Mouse (Mus musculus) cerebellum, postnatal 4 days (tissue): ENCODE results near the gene Rgsl1.
"Not testable (repeated sequence)": the region's sequence is repeated elsewhere in the genome, so short reads cannot be mapped to it uniquely, and the experiment has no call there.

Source experiments
- DNase-seq, 2 experiments: peaks; one replicate each; pipeline ENCODE4 v3.0.0; 2022; ENCODE audit warnings: low spot score in 2 of 2, mixed read lengths in 1 of 2

The Rgsl1 gene

GRCm38 (mm10) chr1:153776257-153776656, 67.7 kb downstream of the Rgsl1 start:
- DNase-seq: no peak

GRCm38 (mm10) chr1:153775174-153775573, 68.8 kb downstream of the Rgsl1 start:
- DNase-seq: no peak

- no peak for DNase-seq
Measured at GRCm38 (mm10) chr1:153770776-153771167, 73.2 kb downstream of the Rgsl1 start.

GRCm38 (mm10) chr1:153769998-153770775, 73.8 kb downstream of the Rgsl1 start:
- no peak for DNase-seq

- not testable (repeated sequence) for DNase-seq
Measured at GRCm38 (mm10) chr1:153769571-153769970, 74.4 kb downstream of the Rgsl1 start.

GRCm38 (mm10) chr1:153768465-153768864, 75.5 kb downstream of the Rgsl1 start:
- DNase-seq: no peak

GRCm38 (mm10) chr1:153767281-153767680, 76.7 kb downstream of the Rgsl1 start:
- DNase-seq: no peak

- DNase-seq: no peak
Measured at GRCm38 (mm10) chr1:153766298-153766697, 77.6 kb downstream of the Rgsl1 start.

GRCm38 (mm10) chr1:153764136-153764535, 79.8 kb downstream of the Rgsl1 start:
- no peak for DNase-seq

GRCm38 (mm10) chr1:153753725-153754464, 90.0 kb downstream of the Rgsl1 start:
- no peak for DNase-seq

GRCm38 (mm10) chr1:153752521-153752920, 91.4 kb downstream of the Rgsl1 start:
- no peak for DNase-seq

GRCm38 (mm10) chr1:153751763-153752301, 92.1 kb downstream of the Rgsl1 start:
- DNase-seq: no peak

- no peak for DNase-seq
Measured at GRCm38 (mm10) chr1:153750054-153750453, 93.9 kb downstream of the Rgsl1 start.

- peak; percentile 41 to 69 for DNase-seq
Measured at GRCm38 (mm10) chr1:153749211-153749801, 94.6 kb downstream of the Rgsl1 start, which contains the start of gene Rnasel. Gene Rnasel (plus strand): TSS chr1:153749426.

- DNase-seq: no peak
Measured at GRCm38 (mm10) chr1:153748549-153748948, 95.4 kb downstream of the Rgsl1 start.

- DNase-seq: no peak
Measured at GRCm38 (mm10) chr1:153747861-153748530, 95.9 kb downstream of the Rgsl1 start.

GRCm38 (mm10) chr1:153746728-153747127, 97.2 kb downstream of the Rgsl1 start:
- peak in 1 of 2 experiments; percentile 78 for DNase-seq

GRCm38 (mm10) chr1:153746119-153746670, 97.7 kb downstream of the Rgsl1 start:
- DNase-seq: no peak

GRCm38 (mm10) chr1:153742374-153743155, 101.4 kb downstream of the Rgsl1 start:
- peak; percentile 67 to 82 for DNase-seq

- no peak for DNase-seq
Measured at GRCm38 (mm10) chr1:153741551-153742316, 102.2 kb downstream of the Rgsl1 start.
